Mouse (Mus musculus) liver, embryonic 14.5 days (tissue): ENCODE measurements around the gene Itgb3bp.

ENCODE experiments used
- CTCF ChIP-seq: IDR thresholded peaks from 2 replicates; pipeline ENCODE4 v1.5.1; 2016; ENCODE audit warnings: antibody characterized with exemption, low read depth, control low read depth
- EP300 ChIP-seq: IDR thresholded peaks from 2 replicates; pipeline ENCODE4 v1.6.1; 2016; ENCODE audit warnings: antibody characterized with exemption, low read depth

GRCm38 (mm10) chr4:99931240-99931580 is 1.6 kb upstream of the Itgb3bp start:
- TF ChIP-seq CTCF (no peak), EP300 (no peak)
